Mouse (Mus musculus): ENCODE results near the gene Gm27029. TPM values are rescaled to one million over a fixed set of nuclear protein-coding genes. Genes with fewer than 3 reads are reported as not detected.

Gene Gm27029
- polyA plus RNA-seq, 1 experiment, result 3.8 TPM

GRCm38 (mm10) chr11:101465869-101466551, 41.4 kb upstream of the Gm27029 start, which contains the start of gene Vat1:
Gene Vat1, minus strand, starts transcription at chr11:101466230.
- H3K4me3 ChIP-seq, result peak within 1 kb of the TSS; percentile 97
- peak within 1 kb of the TSS; percentile 95 for H3K4me2 ChIP-seq (ENCODE audit: low read depth)
- H3K27me3 ChIP-seq (ENCODE audit: control insufficient read depth, insufficient read depth, insufficient read length), result no peaks in the 10 kb centered on the region
- H3ac ChIP-seq (ENCODE audit: control insufficient read depth, insufficient read length), result peak within 1 kb of the TSS; percentile 54
- TF ChIP-seq REST (IDR thresholded peaks at IDR 0.05; ENCODE audit: insufficient read depth, insufficient read length) (no peak), MYOD1 (IDR thresholded peaks at IDR 0.05; ENCODE audit: control insufficient read depth in 1 of 3, insufficient read length in 2 of 3, low read depth in 2 of 3) (peak in 2 of 3 experiments; percentile 28 to 81), MYOG (IDR thresholded peaks at IDR 0.05; ENCODE audit: control insufficient read depth in 1 of 3, insufficient read depth in 1 of 3, insufficient read length in 2 of 3, low read depth in 2 of 3) (peak in 2 of 3 experiments; percentile 61 to 83), CEBPB (IDR thresholded peaks at IDR 0.05; ENCODE audit: insufficient read depth, poor library complexity, severe bottlenecking) (no peak), USF1 (IDR thresholded peaks at IDR 0.05; ENCODE audit: low read depth) (no peak), E2F4 (IDR thresholded peaks at IDR 0.05; ENCODE audit: insufficient read depth) (peak; percentile 28), SRF (IDR thresholded peaks at IDR 0.05; ENCODE audit: control insufficient read depth, insufficient read length, low read depth) (no peak), POLR2A (IDR thresholded peaks at IDR 0.05; ENCODE audit: insufficient read length, low read depth) (peak; percentile 84), TCF3 (IDR thresholded peaks at IDR 0.05; ENCODE audit: insufficient read length, low read depth) (no peak), MAX (IDR thresholded peaks at IDR 0.05; ENCODE audit: low read depth) (no peak), TCF12 (IDR thresholded peaks at IDR 0.05; ENCODE audit: insufficient read depth, poor library complexity, severe bottlenecking) (no peak), POLR2AphosphoS2 (IDR thresholded peaks at IDR 0.05; ENCODE audit: insufficient read length, low read depth) (peak; percentile 90)
- peaks cover 13% of the 10 kb centered on the region for H3K36me3 ChIP-seq (ENCODE audit: control insufficient read depth, insufficient read depth)
- H3K79me2 ChIP-seq (ENCODE audit: control insufficient read depth, insufficient read depth), result peaks cover 20% of the 10 kb centered on the region

- TF ChIP-seq MYOD1 (IDR thresholded peaks at IDR 0.05; ENCODE audit: control insufficient read depth in 1 of 3, insufficient read length in 2 of 3, low read depth in 2 of 3), result no peak
- peak; percentile 48 for TF ChIP-seq POLR2AphosphoS2 (IDR thresholded peaks at IDR 0.05; ENCODE audit: insufficient read length, low read depth)
- peak in 1 of 3 experiments; percentile 4 for TF ChIP-seq MYOG (IDR thresholded peaks at IDR 0.05; ENCODE audit: control insufficient read depth in 1 of 3, insufficient read depth in 1 of 3, insufficient read length in 2 of 3, low read depth in 2 of 3)
- TF ChIP-seq TCF12 (IDR thresholded peaks at IDR 0.05; ENCODE audit: insufficient read depth, poor library complexity, severe bottlenecking), result no peak
- TF ChIP-seq CEBPB (IDR thresholded peaks at IDR 0.05; ENCODE audit: insufficient read depth, poor library complexity, severe bottlenecking), result no peak
- no peak for TF ChIP-seq E2F4 (IDR thresholded peaks at IDR 0.05; ENCODE audit: insufficient read depth)
- no peak for TF ChIP-seq MAX (IDR thresholded peaks at IDR 0.05; ENCODE audit: low read depth)
- no peak for TF ChIP-seq TCF3 (IDR thresholded peaks at IDR 0.05; ENCODE audit: insufficient read length, low read depth)
- TF ChIP-seq POLR2A (IDR thresholded peaks at IDR 0.05; ENCODE audit: insufficient read length, low read depth), result peak; percentile 65
- no peak for TF ChIP-seq REST (IDR thresholded peaks at IDR 0.05; ENCODE audit: insufficient read depth, insufficient read length)
- TF ChIP-seq SRF (IDR thresholded peaks at IDR 0.05; ENCODE audit: control insufficient read depth, insufficient read length, low read depth), result no peak
- peak; percentile 71 for TF ChIP-seq USF1 (IDR thresholded peaks at IDR 0.05; ENCODE audit: low read depth)
- Histone ChIP-seq H3K4me3 (peak overlapping the region; percentile 97), H3ac (ENCODE audit: control insufficient read depth, insufficient read length) (peak overlapping the region; percentile 54), H3K36me3 (ENCODE audit: control insufficient read depth, insufficient read depth) (peaks cover 21% of the 10 kb centered on the region), H3K4me2 (ENCODE audit: low read depth) (peak overlapping the region; percentile 83), H3K79me2 (ENCODE audit: control insufficient read depth, insufficient read depth) (peaks cover 20% of the 10 kb centered on the region), H3K27me3 (ENCODE audit: control insufficient read depth, insufficient read depth, insufficient read length) (no peaks in the 10 kb centered on the region)
Measured at GRCm38 (mm10) chr11:101465101-101465868, 40.7 kb upstream of the Gm27029 start.

GRCm38 (mm10) chr11:101464211-101465100, 39.9 kb upstream of the Gm27029 start, which contains the start of gene Rnd2:
Gene Rnd2, plus strand, starts transcription at chr11:101464999.
- TF ChIP-seq TCF12 (IDR thresholded peaks at IDR 0.05; ENCODE audit: insufficient read depth, poor library complexity, severe bottlenecking), result no peak
- TF ChIP-seq POLR2A (IDR thresholded peaks at IDR 0.05; ENCODE audit: insufficient read length, low read depth), result no peak
- TF ChIP-seq MAX (IDR thresholded peaks at IDR 0.05; ENCODE audit: low read depth), result no peak
- Histone ChIP-seq H3K36me3 (ENCODE audit: control insufficient read depth, insufficient read depth) (peaks cover 24% of the 10 kb centered on the region), H3K79me2 (ENCODE audit: control insufficient read depth, insufficient read depth) (peaks cover 20% of the 10 kb centered on the region), H3K4me2 (ENCODE audit: low read depth) (peak within 1 kb of the TSS; percentile 83), H3ac (ENCODE audit: control insufficient read depth, insufficient read length) (peak within 1 kb of the TSS; percentile 54), H3K27me3 (ENCODE audit: control insufficient read depth, insufficient read depth, insufficient read length) (no peaks in the 10 kb centered on the region), H3K4me3 (peak within 1 kb of the TSS; percentile 97)

Data from myocyte (in vitro differentiated cells).